Mouse (Mus musculus): ENCODE measurements around the gene Akt1s1. TPM values are rescaled to one million over a fixed set of nuclear protein-coding genes. Genes with fewer than 3 reads are reported as not detected.

The Akt1s1 gene
- polyA plus RNA-seq, 2 experiments = 10.0 to 25.8 TPM

GRCm38 (mm10) chr7:44810819-44811557 lies 37.8 kb upstream of the Akt1s1 start:
- 67% methylated on average over 7 of the region's 7 CpGs for WGBS (ENCODE audit: insufficient replicate concordance)
- Histone ChIP-seq H3K27ac (no peak overlapping the region), H3K27me3 (ENCODE audit: control insufficient read depth, insufficient read depth, low read length) (no peaks in the 10 kb centered on the region), H3K9ac (replicated peaks) (no peak overlapping the region), H3K9me3 (ENCODE audit: control insufficient read depth, low read length) (no peaks in the 10 kb centered on the region), H3K4me3 (ENCODE audit: insufficient read depth in 1 of 2, low read depth in 2 of 2, low read length in 2 of 2) (no peak overlapping the region), H3K4me1 (replicated peaks; ENCODE audit: control insufficient read depth in 2 of 2, insufficient read depth in 2 of 2, low read length in 1 of 2) (peaks cover 4% of the 10 kb centered on the region in 2 experiments), H3K4me2 (ENCODE audit: low read depth) (no peak overlapping the region), H3K36me3 (replicated peaks; ENCODE audit: control insufficient read depth, insufficient read depth, low read depth) (no peaks in the 10 kb centered on the region; the same call in 1 of the 2 replicates)
- no peak for ATAC-seq (ENCODE audit: insufficient read depth)
- no peak for DNase-seq (ENCODE audit: low read depth in 3 of 3, low spot score in 3 of 3)
- TF ChIP-seq EP300 (IDR thresholded peaks at IDR 0.05; ENCODE audit: low read depth) = no peak
- TF ChIP-seq CTCF (IDR thresholded peaks at IDR 0.05; ENCODE audit: low read depth) = no peak

GRCm38 (mm10) chr7:44812651-44813325 lies 36.0 kb upstream of the Akt1s1 start:
- H3K4me2 ChIP-seq (ENCODE audit: low read depth) = no peak overlapping the region
- TF ChIP-seq CTCF (IDR thresholded peaks at IDR 0.05; ENCODE audit: low read depth) = no peak
- TF ChIP-seq EP300 (IDR thresholded peaks at IDR 0.05; ENCODE audit: low read depth) = no peak
- H3K9ac ChIP-seq (replicated peaks) = no peak overlapping the region
- H3K36me3 ChIP-seq (replicated peaks; ENCODE audit: control insufficient read depth, insufficient read depth, low read depth) = no peaks in the 10 kb centered on the region; the same call in 1 of the 2 replicates
- no peak overlapping the region for H3K4me3 ChIP-seq (ENCODE audit: insufficient read depth in 1 of 2, low read depth in 2 of 2, low read length in 2 of 2)
- WGBS (ENCODE audit: insufficient replicate concordance) = 81% methylated on average over 20 of the region's 20 CpGs
- H3K27me3 ChIP-seq (ENCODE audit: control insufficient read depth, insufficient read depth, low read length) = no peaks in the 10 kb centered on the region
- H3K4me1 ChIP-seq (replicated peaks; ENCODE audit: control insufficient read depth in 2 of 2, insufficient read depth in 2 of 2, low read length in 1 of 2) = peaks cover 8 to 13% of the 10 kb centered on the region in 2 experiments
- no peak overlapping the region for H3K27ac ChIP-seq
- no peaks in the 10 kb centered on the region for H3K9me3 ChIP-seq (ENCODE audit: control insufficient read depth, low read length)
- DNase-seq (ENCODE audit: low read depth in 3 of 3, low spot score in 3 of 3) (no peak), ATAC-seq (ENCODE audit: insufficient read depth) (no peak)

- TF ChIP-seq CTCF (IDR thresholded peaks at IDR 0.05; ENCODE audit: low read depth) (no peak), EP300 (IDR thresholded peaks at IDR 0.05; ENCODE audit: low read depth) (no peak)
- 65% methylated on average over 3 of the region's 3 CpGs for WGBS (ENCODE audit: insufficient replicate concordance)
- Histone ChIP-seq H3K9ac (replicated peaks) (no peak overlapping the region), H3K4me3 (ENCODE audit: insufficient read depth in 1 of 2, low read depth in 2 of 2, low read length in 2 of 2) (no peak overlapping the region), H3K36me3 (replicated peaks; ENCODE audit: control insufficient read depth, insufficient read depth, low read depth) (peaks cover 4% of the 10 kb centered on the region; the same call in 1 of the 2 replicates), H3K4me2 (ENCODE audit: low read depth) (peak overlapping the region; percentile 4; the same call in 1 of the 2 replicates), H3K4me1 (replicated peaks; ENCODE audit: control insufficient read depth in 2 of 2, insufficient read depth in 2 of 2, low read length in 1 of 2) (peaks cover 16 to 24% of the 10 kb centered on the region in 2 experiments), H3K27ac (no peak overlapping the region), H3K9me3 (ENCODE audit: control insufficient read depth, low read length) (no peaks in the 10 kb centered on the region), H3K27me3 (ENCODE audit: control insufficient read depth, insufficient read depth, low read length) (no peaks in the 10 kb centered on the region)
- ATAC-seq (ENCODE audit: insufficient read depth) = no peak
- no peak for DNase-seq (ENCODE audit: low read depth in 3 of 3, low spot score in 3 of 3)
These were observed 34.8 kb upstream of the Akt1s1 start for GRCm38 (mm10) chr7:44813985-44814384.

GRCm38 (mm10) chr7:44814423-44814822 lies 34.4 kb upstream of the Akt1s1 start:
- no peak for DNase-seq (ENCODE audit: low read depth in 3 of 3, low spot score in 3 of 3)
- 79% methylated on average over 4 of the region's 4 CpGs for WGBS (ENCODE audit: insufficient replicate concordance)

More at GRCm38 (mm10) chr7:44814423-44814822, 34.4 kb upstream of the Akt1s1 start:
- H3K9me3 ChIP-seq (ENCODE audit: control insufficient read depth, low read length) = no peaks in the 10 kb centered on the region
- no peak for ATAC-seq (ENCODE audit: insufficient read depth)
- no peak overlapping the region for H3K27ac ChIP-seq
- TF ChIP-seq CTCF (IDR thresholded peaks at IDR 0.05; ENCODE audit: low read depth) (no peak), EP300 (IDR thresholded peaks at IDR 0.05; ENCODE audit: low read depth) (no peak)
- H3K4me1 ChIP-seq (replicated peaks; ENCODE audit: control insufficient read depth in 2 of 2, insufficient read depth in 2 of 2, low read length in 1 of 2) = peaks cover 21 to 28% of the 10 kb centered on the region in 2 experiments
- no peaks in the 10 kb centered on the region for H3K27me3 ChIP-seq (ENCODE audit: control insufficient read depth, insufficient read depth, low read length)
- no peak overlapping the region for H3K9ac ChIP-seq (replicated peaks)
- H3K36me3 ChIP-seq (replicated peaks; ENCODE audit: control insufficient read depth, insufficient read depth, low read depth) = peaks cover 4% of the 10 kb centered on the region; the same call in 1 of the 2 replicates
- H3K4me2 ChIP-seq (ENCODE audit: low read depth) = peak overlapping the region; percentile 84; the same call in 1 of the 2 replicates
- H3K4me3 ChIP-seq (ENCODE audit: insufficient read depth in 1 of 2, low read depth in 2 of 2, low read length in 2 of 2) = no peak overlapping the region

Data from liver, embryonic 14.5 days (tissue).